Mouse (Mus musculus): Measurements from ENCODE around the gene Thra.

Thra gene

DNA sequence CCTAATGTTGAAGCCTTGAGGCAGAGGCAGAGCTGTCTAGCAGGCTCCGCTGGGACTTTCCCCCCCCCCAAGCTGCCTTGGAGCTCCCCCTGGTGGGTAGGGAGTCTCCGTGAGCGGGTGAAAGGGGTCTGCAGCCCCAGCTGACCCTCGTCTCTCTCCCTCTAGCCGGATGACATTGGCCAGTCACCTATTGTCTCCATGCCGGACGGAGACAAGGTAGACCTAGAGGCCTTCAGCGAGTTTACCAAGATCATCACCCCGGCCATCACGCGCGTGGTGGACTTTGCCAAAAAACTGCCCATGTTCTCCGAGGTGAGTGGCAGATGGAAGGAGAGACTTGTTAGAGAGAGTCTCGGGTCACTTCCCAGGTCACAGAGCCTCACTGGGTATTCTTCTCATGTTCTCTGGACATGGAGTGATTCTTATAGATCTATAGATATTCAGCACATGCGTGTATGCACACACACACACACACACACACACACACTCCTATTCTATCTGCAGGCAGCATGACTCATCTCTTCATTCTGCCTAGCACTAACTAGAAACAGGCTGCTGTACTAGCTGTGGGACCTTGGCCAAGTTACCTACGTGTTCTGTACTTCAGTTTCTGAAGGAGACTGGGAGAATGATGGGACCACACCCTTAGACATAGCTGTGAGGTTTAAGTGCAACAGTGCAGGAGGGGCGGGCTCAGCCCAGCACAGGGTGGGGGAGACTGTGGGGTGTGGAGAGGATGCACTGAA, 22.5 kb downstream of the Thra start:
- in situ Hi-C loops (cut with MboI; ENCODE audit: low sequenced_read_pairs) = no loop called here

DNA sequence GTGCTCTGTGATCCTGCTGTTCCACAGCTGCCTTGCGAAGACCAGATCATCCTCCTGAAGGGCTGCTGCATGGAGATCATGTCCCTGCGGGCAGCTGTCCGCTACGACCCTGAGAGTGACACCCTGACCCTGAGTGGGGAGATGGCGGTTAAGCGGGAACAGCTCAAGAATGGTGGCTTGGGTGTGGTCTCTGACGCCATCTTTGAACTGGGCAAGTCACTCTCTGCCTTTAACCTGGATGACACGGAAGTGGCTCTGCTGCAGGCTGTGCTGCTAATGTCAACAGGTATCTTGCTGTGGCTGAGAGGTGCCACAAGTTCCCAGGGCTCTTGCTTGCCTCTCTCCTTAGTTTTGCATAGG, 23.0 kb downstream of the Thra start:
- in situ Hi-C loops (cut with MboI; ENCODE audit: low sequenced_read_pairs) = no loop called here

DNA sequence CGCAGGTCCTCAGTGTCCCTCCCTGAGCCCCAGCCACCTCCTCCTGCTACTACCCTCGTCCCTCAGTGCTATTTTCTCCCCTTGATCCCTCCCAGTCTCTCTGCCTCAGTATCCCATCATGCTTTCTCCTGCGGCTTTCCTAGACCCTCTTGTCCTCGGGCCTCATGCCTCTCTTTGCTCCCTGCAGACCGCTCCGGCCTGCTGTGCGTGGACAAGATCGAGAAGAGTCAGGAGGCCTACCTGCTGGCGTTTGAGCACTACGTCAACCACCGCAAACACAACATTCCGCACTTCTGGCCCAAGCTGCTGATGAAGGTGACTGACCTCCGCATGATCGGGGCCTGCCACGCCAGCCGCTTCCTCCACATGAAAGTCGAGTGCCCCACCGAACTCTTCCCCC, 23.7 kb downstream of the Thra start:
- in situ Hi-C loops (cut with MboI; ENCODE audit: low sequenced_read_pairs) = no loop called here

DNA sequence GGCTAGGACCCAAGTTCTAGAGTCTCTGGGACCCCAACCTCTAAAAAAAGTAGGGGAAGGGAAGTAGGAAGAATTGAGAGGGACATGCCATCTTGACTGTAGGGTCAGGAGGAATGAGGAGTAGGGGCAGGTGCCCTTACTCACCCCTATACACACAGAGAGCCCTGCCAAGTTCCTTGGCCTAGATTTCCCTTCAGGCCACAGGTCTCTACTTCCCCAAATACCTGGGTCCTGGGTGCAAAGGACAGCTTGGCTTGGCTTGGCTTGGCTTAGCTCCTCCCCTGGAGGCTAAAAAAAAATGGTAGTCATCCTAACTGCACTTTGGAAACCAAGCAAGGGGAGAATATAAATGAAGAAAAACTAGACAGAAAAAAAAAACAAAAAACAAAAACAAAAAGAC, 24.3 kb downstream of the Thra start:
- in situ Hi-C loops (cut with MboI; ENCODE audit: low sequenced_read_pairs) = no loop called here

DNA sequence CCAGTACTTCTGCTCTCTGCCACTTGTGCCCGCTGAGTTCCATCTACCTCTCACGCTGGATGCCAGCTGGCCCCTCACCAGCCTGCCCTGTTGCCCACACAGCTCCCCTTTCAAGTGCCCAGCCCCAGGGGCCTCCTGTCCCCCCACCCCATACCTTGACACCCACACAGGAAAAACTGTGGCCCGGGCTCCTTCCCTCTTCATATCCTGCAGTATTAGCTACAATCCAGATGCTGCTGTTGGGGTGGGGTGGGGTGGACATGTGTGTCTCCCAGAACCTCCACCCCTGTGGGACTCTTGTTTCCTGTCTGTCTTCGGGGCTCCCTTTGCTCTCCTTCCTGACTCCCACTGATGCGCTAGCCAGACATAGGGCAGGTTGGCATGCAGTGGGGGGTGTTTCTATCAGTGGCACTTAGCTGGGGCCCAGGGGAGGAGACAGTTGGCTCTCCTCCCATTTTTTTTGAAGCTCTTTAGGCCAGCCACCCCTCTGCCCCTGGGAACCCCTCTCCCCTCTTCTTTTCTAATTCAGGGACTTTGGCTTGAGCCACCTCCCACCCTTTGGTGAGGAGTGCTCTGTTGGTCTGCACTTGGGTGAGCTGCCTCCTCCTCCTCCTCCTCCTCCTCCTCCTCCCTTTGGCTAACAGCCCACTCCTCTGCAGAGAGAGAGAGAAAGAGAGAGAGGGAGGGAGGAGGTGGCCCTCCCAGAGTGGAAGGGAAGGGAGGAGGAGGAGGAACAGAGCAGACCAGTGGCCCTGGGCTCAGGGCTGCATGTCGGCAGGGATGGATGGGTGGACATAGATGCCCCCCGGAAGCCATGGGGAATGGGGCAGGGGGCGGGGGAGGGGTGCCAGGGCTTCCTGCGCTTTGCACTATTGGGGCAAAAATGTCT, 25.2 kb downstream of the Thra start:
- in situ Hi-C loops (cut with MboI; ENCODE audit: low sequenced_read_pairs) = no loop called here

DNA sequence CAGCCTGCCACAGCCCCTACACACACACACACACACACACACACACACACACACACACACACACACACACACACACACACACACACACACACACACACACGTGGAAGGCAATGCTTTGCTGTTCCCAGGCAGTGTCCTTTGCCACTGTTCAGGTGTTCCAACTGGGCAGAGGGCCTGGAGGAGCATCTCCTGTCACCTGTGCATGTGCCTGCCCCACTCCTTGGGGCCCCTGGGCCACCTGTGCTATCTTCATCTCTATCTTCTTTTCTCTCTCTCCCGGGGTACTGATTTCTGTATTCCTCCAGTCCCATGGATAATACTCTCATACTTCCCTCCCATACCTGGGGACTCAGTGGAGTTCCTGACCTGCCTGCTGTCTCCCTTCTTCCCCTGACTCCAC, 25.9 kb downstream of the Thra start:
- in situ Hi-C loops (cut with MboI; ENCODE audit: low sequenced_read_pairs) = no loop called here

DNA sequence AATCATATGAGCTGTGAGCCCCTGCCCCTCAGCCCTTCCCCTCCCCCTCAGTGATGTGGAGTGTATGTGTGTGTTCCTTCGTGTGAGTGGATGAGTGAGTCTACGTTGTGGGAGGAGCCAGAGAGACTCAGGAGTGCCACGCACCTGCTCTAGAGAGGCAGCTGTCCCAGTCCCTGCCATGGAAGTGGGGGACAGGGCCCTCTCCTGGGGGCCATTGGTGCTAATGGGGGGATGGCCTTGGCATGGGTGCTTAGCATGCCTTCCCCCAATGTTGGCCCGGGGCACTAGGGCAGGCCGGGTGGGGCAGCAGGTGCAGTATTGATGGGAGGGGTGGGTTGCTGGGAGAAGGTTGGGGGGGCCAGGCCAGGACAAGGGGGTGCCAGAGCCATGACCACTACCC, 26.4 kb downstream of the Thra start:
- in situ Hi-C loops (cut with MboI; ENCODE audit: low sequenced_read_pairs) = no loop called here

DNA sequence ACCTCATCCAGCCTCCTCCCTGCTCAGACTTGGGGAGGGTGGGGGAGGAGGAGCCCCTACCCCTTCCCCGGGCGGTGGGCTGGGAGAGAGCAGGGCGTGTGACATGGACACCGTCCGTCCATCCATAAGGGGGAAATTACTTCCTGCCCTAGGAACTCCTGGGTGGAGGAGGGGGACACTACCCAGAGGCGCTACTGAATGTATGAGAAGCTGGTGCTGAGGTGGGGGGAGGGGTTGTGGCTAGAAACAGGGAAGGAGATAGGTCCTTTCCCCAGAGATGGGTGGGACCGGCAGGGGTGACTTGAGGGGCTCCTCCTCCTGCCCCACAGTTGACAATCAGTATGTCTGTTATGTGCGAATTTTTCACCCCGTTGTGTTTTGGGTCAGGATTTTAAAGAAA, 26.8 kb downstream of the Thra start:
- in situ Hi-C loops (cut with MboI; ENCODE audit: low sequenced_read_pairs) = no loop called here

DNA sequence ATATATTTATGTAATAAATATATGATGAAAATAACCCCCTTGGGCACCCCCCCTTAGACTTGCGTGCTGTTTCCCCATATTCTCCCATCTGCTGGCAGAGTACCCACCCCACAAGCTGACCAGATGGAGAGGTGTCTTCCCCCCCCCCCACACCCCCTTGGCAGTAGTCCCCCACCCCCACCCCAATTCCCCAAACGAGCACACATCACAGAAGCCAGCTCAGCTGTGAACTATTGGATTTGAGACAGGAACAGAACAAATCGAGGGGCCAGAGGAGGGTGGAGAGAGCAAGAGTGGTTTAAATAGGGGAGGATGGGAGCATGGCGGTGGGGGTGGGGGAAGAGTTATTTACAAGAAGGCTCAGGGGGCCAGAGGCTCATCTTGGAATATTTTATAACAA, 27.3 kb downstream of the Thra start:
- in situ Hi-C loops (cut with MboI; ENCODE audit: low sequenced_read_pairs) = no loop called here

DNA sequence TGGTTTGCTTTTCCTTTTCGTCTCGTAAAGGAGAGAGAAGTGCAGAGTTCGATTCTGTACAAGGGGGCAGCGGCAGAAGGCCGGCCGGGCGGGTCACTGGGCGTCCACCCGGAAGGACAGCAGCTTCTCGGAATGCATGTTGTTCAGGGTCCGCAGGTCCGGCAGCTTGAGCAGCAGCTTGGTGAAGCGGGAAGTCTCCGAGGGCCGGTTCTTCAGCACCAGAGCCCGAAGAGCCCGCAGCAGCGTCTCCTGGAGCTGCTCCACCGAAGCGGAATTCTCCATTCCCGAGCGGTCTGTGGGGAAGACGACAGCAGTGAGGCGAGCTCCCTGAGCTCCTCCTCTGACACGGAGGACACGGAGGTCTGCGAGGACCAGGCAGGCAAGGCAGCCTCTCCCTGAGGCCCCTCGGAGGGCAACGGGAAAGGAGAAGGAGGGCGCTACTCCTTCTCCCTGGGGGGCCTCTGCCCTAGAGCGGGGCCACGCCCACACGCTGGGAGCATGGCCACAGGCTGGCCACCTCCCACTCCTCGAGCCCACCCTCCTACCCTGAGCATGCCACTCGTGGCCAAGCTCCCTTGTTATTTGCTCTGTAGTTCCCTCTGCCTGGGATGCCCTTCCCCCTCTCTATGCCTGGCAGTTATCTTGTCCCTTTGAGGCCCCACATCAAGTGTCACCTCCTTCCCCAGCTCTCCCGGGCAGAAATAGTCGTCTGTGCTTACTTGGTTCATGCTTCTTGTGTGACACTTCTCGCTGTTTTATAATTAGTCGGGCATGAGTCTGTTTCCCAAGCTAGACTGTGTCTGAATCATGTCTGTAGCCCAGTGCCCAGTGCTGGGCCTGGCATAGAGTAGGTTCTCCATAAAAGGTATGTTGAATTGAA, 27.9 kb downstream of the Thra start:
- in situ Hi-C loops (cut with MboI; ENCODE audit: low sequenced_read_pairs) = no loop called here

DNA sequence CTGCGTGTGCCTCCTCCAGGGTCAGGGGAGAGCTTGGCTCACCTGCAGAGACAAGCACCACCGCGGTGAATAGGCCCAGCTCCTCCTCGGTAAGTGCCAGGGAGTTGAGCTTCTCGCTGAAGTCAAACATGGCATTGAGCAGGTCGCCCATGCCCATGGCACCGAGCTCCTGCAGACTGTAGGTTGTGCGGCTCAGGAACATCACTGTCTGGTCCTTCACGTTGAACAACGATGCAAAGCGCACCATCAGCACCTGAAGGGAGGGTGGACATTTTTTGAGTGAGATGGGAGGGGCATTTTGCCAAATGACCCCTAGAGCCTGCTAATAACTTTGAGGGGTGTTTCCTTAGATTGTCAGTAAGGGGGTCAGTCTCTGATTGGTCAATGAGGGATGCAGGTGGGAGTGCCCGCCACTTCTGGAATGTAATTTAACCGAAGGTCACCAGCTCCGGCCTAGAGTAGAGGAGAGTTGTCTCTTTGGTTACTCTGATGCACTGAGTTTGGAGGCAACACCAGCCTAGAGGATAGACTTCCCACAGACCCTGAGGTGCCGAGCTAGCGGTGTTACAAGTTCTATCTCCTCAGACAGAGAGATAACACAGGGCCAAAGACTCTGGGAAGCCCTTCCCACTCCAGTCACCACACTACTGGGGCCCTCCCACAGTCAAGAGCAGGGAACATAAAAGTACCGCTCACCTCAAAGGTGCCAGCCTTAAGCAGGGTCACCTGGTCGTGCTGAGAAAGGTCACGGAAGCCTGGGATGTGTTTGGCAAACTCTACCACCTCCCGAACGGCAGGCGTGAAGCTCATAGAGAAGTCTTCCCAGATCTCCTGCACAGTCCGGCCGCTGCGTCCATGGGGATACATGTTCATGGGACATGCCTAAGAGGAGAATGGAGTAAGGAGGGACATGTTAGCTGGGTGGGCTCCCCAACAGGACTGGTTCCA, 28.8 kb downstream of the Thra start:
- in situ Hi-C loops (cut with MboI; ENCODE audit: low sequenced_read_pairs) = no loop called here

DNA sequence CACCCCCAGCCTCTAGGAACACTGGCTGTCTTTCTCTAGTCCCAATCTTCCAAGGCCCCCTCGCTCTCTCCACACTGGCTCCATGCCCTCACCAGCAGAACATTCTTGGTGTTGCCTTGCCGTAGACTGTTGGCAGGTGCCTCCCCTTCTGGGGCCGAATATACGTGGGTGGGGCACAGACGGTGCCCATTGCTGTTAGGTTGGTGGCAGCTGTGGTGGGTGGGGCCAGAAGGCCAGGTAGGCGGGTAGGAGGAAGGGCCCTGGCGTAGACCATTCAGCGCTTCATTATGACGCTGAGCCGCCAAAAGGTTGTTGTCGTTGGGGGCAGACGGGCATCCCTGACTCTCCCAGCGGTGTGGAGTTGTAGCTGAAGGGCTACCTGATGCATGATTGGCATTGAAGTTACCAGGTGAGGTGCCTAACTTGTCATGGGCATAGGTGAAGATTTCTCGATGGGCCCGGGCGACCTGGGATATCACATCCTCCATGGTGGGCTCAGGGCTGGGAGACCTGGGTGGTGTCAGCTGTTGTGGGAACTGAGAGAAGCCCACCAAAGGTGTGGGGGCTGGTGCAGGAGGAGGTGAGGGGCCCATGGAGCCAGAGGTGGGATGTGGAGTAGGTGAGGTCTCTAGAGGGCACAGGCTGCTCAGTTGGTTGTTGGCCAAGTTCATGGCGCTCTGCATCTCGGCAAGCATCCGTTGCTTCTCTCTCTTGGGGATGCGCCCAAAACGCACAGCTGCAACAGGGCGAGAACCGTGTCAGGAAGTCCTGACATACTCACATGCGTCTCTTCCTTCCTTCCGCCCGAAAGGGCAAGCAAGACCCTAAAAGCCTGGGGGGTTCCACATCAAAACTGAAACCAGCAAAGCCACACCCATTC, 29.9 kb downstream of the Thra start:
- in situ Hi-C loops (cut with MboI; ENCODE audit: low sequenced_read_pairs) = no loop called here

DNA sequence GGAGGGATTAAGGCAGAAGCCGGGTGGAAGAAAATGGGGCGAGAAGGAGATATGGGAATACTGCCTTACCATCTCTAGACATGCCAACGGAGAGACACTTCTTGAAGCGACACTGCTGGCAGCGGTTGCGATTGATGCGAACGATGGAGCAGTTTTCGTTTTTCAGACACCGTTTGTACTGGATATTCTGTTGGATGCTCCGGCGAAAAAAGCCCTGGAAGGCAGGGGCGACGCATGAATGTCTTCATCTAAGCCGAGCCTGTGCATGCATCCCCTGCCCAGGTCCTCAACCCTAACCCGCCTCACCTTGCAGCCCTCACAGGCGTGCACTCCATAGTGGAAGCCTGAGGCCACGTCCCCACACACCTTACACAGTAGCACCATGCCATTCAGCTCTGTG, 30.7 kb downstream of the Thra start:
- in situ Hi-C loops (cut with MboI; ENCODE audit: low sequenced_read_pairs) = no loop called here

DNA sequence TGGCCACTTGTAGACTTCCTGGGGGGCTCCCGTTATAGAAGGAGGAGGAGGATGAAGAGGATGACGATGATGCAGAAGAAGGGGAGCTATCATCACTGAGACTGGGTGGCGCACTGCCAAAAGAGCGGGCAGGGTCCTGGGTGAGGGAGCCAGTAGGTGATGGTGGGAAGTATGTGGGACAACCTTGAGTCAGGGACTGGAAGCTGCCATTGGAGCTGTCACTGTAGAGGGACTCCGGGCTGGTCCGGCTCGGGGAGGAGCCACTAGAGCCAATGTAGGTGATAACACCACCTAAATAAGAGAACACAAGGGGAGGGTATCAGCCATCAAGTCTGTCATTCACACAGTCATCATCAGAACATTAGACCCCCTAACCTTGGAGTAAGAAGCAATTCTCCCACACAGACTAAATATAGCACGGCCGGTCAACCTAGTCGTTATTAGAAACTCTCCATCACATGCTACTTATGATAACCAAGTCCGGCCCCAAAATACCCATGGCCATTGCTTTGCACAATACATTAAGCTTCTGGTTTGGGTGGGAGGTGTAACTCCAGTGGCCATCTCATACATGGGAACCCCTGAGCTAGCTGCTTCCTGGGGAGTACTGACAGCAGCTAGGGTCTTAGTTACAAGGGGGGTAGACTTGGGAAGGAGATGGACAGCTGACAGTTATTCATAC, 31.5 kb downstream of the Thra start:
- in situ Hi-C loops (cut with MboI; ENCODE audit: low sequenced_read_pairs) = no loop called here

DNA sequence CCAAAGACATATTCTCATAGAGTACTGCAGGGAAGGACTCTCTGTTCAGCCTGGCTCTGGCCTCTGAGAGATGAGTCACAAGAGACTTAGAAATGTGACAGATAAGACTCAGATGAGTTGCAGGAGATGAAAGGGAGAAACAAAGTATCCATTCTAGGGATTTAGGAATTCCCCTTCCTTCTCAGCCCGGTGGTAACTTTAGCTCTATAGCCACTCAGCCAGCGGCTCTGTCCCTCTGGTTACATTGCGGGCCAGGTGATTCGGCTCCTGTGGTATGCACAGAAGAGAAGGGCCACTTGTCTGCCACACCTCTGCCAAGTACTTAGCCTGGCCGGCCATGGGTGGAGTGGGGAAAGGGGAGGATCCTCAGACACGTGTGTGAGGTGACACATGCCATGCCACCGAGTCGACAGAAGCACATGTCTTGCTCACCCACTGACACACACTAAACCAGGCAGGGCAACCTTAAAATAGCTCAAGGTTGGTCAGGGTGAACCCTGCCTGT, 32.3 kb downstream of the Thra start:
- in situ Hi-C loops (cut with MboI; ENCODE audit: low sequenced_read_pairs) = no loop called here

DNA sequence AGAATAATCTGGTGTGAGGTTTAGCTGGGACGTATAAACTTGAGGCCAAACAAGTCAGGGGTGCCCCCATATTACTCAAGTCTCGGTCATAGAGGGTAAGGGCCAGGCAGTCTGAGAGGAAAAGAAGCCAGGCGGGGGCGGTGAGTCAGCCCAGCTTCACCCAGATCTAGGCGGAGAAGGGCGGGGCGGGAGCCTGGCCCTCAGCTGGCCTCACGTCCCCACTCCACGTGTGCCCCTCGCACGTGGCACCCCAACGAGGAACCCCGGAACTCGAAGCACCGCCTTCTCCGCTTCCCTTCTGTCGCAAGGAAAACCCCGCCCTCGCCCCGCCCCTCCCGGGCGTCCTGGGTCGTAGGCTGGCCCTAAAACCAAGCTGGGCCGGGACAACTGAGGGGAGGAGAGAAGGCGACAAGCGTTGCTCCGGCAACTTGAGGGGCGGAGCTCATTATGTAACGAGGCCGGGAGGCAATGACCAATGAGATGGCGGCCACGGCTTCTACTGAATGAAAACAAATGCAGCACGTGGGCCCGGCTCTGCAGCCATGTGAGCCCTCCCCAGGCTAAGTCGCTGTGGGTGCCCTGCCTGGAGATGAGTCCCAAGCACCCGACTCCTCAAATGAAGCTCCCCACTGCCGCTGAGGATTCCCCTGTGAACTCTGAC, 33.3 kb downstream of the Thra start:
- in situ Hi-C loops (cut with MboI; ENCODE audit: low sequenced_read_pairs) = no loop called here

DNA sequence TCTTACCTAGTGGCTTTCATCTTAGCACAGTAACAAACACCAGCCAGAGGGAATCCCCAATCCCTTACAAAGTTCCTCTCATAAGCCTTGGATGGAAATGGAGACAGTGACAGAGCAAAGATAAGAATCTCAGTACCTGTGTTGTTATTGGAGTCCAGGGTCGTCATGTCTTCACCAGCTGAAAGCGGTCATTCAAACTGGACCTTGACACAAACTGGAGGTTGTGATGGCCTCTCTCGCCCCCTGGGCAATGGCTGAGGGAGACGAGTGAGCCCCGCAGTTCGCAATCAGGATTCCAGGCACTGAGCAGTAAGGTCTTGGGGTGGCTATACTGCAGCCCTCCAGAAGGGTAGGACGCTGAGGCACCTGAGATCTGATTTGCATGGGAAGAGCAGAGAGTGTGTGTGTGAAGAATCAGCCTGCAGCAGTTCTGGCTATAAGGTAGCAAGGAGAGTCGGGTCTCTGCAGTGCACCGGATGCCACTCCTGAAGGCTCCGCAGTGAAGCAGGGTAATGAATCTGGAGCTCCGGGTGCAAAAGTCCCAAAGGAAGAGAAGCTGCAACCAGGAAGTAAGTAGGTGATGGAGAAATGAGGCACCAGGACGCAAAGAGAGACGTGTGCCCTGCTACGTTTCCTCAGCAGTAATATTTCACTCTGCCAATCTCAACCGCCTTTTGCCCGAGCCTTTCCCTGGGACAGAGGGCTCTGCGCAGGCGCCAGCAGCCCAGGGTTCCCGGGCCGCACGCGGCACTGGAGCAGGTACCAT, 34.3 kb downstream of the Thra start, which contains the start of gene Nr1d1:
Nr1d1 (minus strand) TSS at position 752 of the 766 bp plus-strand sequence.
- in situ Hi-C loops (cut with MboI; ENCODE audit: low sequenced_read_pairs) = loop anchor here (5.0 kb wide), 1 partner anchor 72 kb away; the partner anchor contains the start of gene Csf3
